Mouse (Mus musculus): ENCODE measurements around the gene Prkca.

DNA sequence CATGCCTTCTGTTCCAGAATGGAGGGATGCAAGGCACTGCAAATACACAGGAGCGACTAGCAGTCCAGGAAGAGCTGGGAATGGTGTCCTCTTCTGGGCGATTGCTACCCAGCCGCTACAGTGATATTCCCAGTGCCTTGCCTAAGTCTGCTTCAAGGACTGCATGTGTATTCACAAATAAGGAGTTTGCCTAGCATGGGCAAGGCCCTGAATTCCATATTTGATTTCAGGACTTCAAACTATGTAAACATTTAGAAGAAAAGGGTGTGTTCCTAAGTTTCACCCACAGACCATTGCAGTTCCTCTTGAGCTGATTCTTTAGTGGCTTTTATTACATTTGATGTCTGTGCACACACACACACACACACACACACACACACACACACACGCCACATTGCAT, 39.9 kb downstream of the Prkca start:
- TF ChIP-seq CTCF (IDR thresholded peaks at IDR 0.05; ENCODE audit: control insufficient read depth, insufficient read depth, insufficient read length) (no peak), MYOG (IDR thresholded peaks at IDR 0.05; ENCODE audit: control insufficient read depth, extremely low read depth, insufficient read length) (no peak), MYOD1 (IDR thresholded peaks at IDR 0.05; ENCODE audit: control insufficient read depth, insufficient read length, low read depth) (no peak), CEBPB (IDR thresholded peaks at IDR 0.05; ENCODE audit: low read depth) (no peak), FOSL1 (IDR thresholded peaks at IDR 0.05; ENCODE audit: insufficient read depth, low read length, poor library complexity, severe bottlenecking) (no peak), MAX (IDR thresholded peaks at IDR 0.05) (no peak)
